Mouse (Mus musculus) limb, embryonic 11.5 days (tissue): ENCODE measurements around the gene Ddx10. TPM values are rescaled to one million over a fixed set of nuclear protein-coding genes. Genes with fewer than 3 reads are reported as not detected.

ENCODE experiments used
- ATAC-seq: fragments of 200-750 bp; cut with Nextera tagmentation; 2 replicates; pipeline ENCODE4 v1.8.0; 2017; ENCODE audit warnings: low read depth; ENCODE audit not compliant: insufficient number of reproducible peaks, low FRiP score, low TSS enrichment
- DNase-seq: peaks from one replicate; pipeline ENCODE4 v3.0.0-alpha.2; 2015; ENCODE audit warnings: low spot score
- H3K27ac ChIP-seq: fragments of 300-500 bp; sonication (generic); replicated peaks from 2 replicates; pipeline ENCODE4 v1.5.1; 2014; ENCODE audit warnings: low read depth, mild to moderate bottlenecking, low read length
- H3K27me3 ChIP-seq: fragments of 300-500 bp; sonication (generic); 2 replicates; pipeline ENCODE4 v1.6.1; 2014; ENCODE audit warnings: mild to moderate bottlenecking, low read length, mixed read lengths; ENCODE audit not compliant: control insufficient read depth, insufficient read depth
- H3K36me3 ChIP-seq: fragments of 300-500 bp; sonication (generic); 2 replicates; pipeline ENCODE4 v1.6.1; 2014; ENCODE audit warnings: mild to moderate bottlenecking, low read length, moderate library complexity, mixed read lengths; ENCODE audit not compliant: control insufficient read depth, insufficient read depth
- H3K4me1 ChIP-seq: fragments of 300-500 bp; sonication (generic); 2 replicates; pipeline ENCODE4 v1.6.1; 2014; ENCODE audit warnings: low read length, mixed read lengths; ENCODE audit not compliant: control insufficient read depth, insufficient read depth
- H3K4me2 ChIP-seq: fragments of 300-500 bp; sonication (generic); 2 replicates; pipeline ENCODE4 v1.6.1; 2014; ENCODE audit warnings: low read depth, mild to moderate bottlenecking, moderate library complexity; ENCODE audit not compliant: severe bottlenecking
- H3K4me3 ChIP-seq: fragments of 300-500 bp; sonication (generic); 2 replicates; pipeline ENCODE4 v1.5.1; 2014; ENCODE audit warnings: low read depth, low read length
- H3K9ac ChIP-seq: fragments of 300-500 bp; sonication (generic); 2 replicates; pipeline ENCODE4 v1.6.1; 2014; ENCODE audit warnings: mild to moderate bottlenecking, low read length
- H3K9me3 ChIP-seq: fragments of 300-500 bp; sonication (generic); 2 replicates; pipeline ENCODE4 v1.6.1; 2016; ENCODE audit warnings: low read length; ENCODE audit not compliant: control insufficient read depth
- whole genome bisulfite sequencing: fragments of 180-500 bp; shearing (Covaris S2); extraction: QIAGEN DNeasy Blood & Tissue Kit; methylation state at CpG from one replicate; pipeline ENCODE4 v1.1.7; 2014; 5-methylcytosine and 5-hydroxymethylcytosine counted together
- polyA plus RNA-seq: library from polyadenylated mRNA; unstranded; fragments of >200 nt; fragmentation: Nextera tagmentation; extraction: Ambion mirVana; gene quantifications from 2 replicates; pipeline ENCODE4 v1.2.1, GENCODE M21; 2014

Ddx10 gene
- polyA plus RNA-seq, 1 experiment from 2014 or later: 34.0 TPM

DNA sequence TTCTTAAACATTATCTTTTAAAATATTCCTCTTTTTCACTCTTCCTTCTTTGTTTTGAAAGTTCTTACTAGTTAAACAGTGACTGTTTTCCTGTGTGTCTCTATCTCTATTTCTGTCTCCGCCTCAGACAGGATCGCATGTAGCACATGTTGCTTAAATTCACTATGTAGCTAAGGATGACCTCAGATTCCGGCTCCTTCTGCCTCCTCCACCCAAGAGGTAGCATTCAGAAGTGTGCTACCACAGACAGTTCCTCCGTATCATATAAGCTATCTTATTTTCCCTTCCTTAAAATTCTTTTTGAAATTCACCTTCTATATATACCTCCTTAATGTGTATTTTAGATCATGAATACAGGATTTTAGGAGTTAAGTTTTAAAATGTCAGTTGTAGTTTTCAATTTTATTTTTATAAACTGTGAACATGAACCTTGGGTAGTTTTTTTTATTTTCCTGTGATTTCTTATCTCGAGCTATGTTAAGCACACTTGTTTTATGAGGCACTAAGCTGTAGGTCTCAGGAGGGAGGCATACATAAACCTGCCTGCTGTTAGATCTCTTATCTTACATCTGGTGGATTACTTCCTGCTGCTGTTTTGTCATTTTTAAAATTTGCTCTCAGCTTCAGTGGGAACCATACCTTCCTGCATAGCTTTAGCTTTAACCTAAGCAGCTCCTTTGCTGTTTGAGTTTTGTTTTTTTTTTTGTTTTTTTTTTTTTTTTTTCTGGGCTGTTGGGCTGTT lies 23.6 kb upstream of the Ddx10 start:
- Histone ChIP-seq H3K27me3 (no peaks in the 10 kb centered on the region), H3K4me2 (no peak overlapping the region), H3K4me3 (no peak overlapping the region), H3K9ac (no peak overlapping the region), H3K4me1 (peaks cover 7% of the 10 kb centered on the region; the same call in 1 of the 2 replicates), H3K36me3 (no peaks in the 10 kb centered on the region), H3K27ac (no peak overlapping the region), H3K9me3 (no peaks in the 10 kb centered on the region)
- DNase-seq (no peak), ATAC-seq (no peak)
- 64% methylated on average over 5 of the region's 5 CpGs for WGBS

DNA sequence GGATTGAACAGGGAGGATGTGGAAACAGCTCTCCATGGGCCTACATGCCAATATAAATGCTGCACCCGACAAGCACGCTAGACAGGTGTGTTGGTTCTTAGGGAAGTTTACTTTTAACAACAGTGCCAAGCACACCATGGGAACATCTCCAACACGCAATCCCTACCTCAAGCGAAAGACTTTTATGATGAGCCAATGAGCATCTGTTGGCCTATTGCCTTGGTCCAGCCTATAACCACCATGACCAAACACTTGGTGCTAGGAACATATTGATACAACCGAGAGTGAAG lies 21.6 kb upstream of the Ddx10 start:
- H3K36me3 ChIP-seq: no peaks in the 10 kb centered on the region
- H3K9ac ChIP-seq: no peak overlapping the region
- no peaks in the 10 kb centered on the region for H3K9me3 ChIP-seq
- H3K27me3 ChIP-seq: no peaks in the 10 kb centered on the region
- H3K4me3 ChIP-seq: no peak overlapping the region
- DNase-seq: no peak
- ATAC-seq: no peak
- WGBS: 93% methylated on average over 5 of the region's 5 CpGs
- peaks cover 7% of the 10 kb centered on the region; the same call in 1 of the 2 replicates for H3K4me1 ChIP-seq
- H3K27ac ChIP-seq: no peak overlapping the region
- no peak overlapping the region for H3K4me2 ChIP-seq

DNA sequence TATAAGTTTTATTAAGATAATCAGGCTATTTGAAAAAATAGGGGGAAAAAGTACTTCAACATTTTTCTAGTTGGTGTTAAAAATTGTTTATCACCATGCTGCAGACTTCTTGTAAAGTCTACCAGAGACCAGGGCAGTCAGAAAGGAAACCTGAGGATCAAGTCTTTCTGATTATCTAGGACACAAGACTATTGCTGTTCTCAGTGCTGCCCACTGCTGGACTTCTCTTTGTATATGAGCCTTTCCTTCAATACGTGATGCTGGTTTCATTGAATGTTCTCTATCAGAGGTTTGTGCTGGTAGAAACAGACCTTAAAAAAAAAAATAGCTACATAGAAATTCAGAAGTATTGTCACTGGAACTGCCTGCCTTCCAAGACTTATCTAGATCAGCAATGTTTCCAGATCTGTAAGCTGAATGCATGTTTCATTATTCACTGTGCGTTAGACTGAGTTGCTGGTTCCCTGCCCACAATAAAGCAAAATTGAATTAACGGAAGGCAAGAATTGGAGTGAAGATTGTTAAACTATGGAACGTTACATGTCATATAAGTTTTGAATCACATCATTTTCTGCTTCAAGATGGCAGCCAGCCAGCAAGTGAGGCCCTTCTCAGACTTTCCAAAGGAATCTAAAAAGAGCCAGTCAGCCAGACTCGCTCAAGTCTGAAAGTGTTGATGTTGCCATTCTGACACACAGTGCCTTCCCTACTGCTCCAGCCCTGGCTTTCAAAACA lies 21.0 kb upstream of the Ddx10 start:
- DNase-seq: no peak
- Histone ChIP-seq H3K9me3 (no peaks in the 10 kb centered on the region), H3K36me3 (no peaks in the 10 kb centered on the region), H3K27ac (no peak overlapping the region), H3K4me2 (no peak overlapping the region), H3K4me3 (no peak overlapping the region), H3K27me3 (no peaks in the 10 kb centered on the region), H3K9ac (no peak overlapping the region), H3K4me1 (peaks cover 7% of the 10 kb centered on the region; the same call in 1 of the 2 replicates)
- ATAC-seq: no peak
- 85% methylated on average over 5 of the region's 5 CpGs for WGBS

DNA sequence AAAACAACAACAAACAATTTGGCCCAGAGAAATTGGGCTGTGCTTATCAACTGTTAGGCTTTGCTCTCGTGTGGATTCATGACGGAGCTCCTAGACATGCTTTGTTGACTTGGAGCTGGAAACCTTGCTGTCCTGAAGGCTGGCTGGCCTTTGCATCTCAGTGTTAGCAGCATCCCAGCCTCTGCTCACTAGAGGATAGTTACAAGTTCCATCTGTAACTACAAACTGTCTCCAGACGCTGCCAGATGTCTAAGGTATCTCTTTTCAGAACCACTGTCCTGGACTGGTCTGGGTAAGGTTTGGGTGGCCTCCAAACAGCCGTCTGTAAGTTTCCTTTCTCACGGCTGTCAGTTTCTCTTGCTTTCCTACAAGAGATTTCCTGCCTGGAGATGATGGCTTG lies 20.2 kb upstream of the Ddx10 start:
- no peak for ATAC-seq
- H3K27ac ChIP-seq: no peak overlapping the region
- 81% methylated on average over 5 of the region's 5 CpGs for WGBS

DNA sequence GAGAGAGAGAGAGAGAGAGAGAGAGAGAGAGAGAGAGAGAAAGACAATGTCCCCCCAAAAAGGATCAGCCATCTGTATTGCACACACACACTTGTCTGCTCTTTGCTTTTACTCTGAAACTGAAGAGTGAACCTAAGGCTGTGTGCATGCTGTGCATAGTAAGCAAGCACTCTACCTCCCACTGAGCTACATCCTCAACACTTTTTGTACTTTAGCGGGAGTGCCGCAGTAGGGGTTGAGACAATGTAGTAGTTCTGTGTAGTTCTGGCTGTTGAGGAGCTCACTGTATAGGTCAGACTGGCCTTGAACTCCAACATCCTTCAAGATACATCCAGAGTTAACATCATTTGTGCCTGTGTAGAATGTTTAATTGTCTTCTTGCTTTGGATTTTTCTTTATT lies 17.7 kb upstream of the Ddx10 start:
- no peak overlapping the region for H3K9ac ChIP-seq
- ATAC-seq (no peak), DNase-seq (no peak)
- H3K9me3 ChIP-seq: no peaks in the 10 kb centered on the region
- no peak overlapping the region for H3K27ac ChIP-seq
- WGBS: 69% methylated on average over 2 of the region's 2 CpGs
- H3K4me3 ChIP-seq: no peak overlapping the region
- H3K36me3 ChIP-seq: no peaks in the 10 kb centered on the region
- H3K27me3 ChIP-seq: no peaks in the 10 kb centered on the region
- no peaks in the 10 kb centered on the region for H3K4me1 ChIP-seq
- no peak overlapping the region for H3K4me2 ChIP-seq

More for the DNA sequence above, 20.2 kb upstream of the Ddx10 start:
- Histone ChIP-seq H3K36me3 (no peaks in the 10 kb centered on the region), H3K4me2 (no peak overlapping the region), H3K4me1 (peaks cover 7% of the 10 kb centered on the region; the same call in 1 of the 2 replicates), H3K27me3 (no peaks in the 10 kb centered on the region), H3K4me3 (no peak overlapping the region), H3K9ac (no peak overlapping the region), H3K9me3 (no peaks in the 10 kb centered on the region)
- no peak for DNase-seq

DNA sequence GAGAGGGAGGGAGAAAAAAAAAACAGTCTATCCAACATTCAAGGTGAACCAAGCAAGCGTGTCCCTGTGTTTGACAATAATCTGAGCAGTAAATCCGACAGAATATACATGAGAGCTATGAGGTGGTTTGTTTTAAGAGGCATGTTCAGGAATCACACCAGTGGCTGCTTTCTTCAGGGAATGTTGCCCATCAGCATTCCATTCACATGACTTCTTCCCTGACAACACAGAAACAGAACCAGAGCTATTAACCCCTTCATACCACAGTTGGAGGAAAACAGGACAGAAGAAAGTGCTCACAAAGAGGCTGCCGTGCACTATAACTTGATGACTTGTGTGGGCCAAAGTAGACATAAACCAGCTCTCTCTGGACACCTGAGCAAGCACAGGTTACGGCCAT lies 16.5 kb upstream of the Ddx10 start:
- no peaks in the 10 kb centered on the region for H3K9me3 ChIP-seq
- H3K27ac ChIP-seq: no peak overlapping the region
- H3K4me2 ChIP-seq: no peak overlapping the region
- WGBS: 75% methylated on average over 4 of the region's 4 CpGs
- H3K36me3 ChIP-seq: no peaks in the 10 kb centered on the region
- H3K4me1 ChIP-seq: no peaks in the 10 kb centered on the region
- H3K9ac ChIP-seq: no peak overlapping the region
- H3K4me3 ChIP-seq: no peak overlapping the region
- H3K27me3 ChIP-seq: no peaks in the 10 kb centered on the region
- ATAC-seq (no peak), DNase-seq (no peak)

DNA sequence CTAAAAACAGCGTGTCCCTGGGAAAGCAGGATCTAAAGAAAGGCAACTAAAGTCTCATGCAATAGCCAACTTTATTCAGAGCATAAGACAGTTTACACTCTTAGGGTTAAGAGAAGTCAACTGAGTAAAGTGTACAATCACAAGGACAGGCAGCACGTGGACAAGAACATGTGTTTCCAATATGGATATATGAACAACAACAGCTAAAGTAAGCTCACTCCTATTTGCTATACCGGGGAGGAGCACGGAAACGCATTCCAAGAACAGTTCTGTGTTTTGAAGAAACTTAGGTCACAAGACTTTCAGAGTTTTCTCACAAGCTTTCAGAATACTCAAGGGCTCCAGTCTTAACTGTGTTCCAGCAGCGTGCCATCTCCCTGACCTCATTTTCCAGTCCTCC lies 10.3 kb upstream of the Ddx10 start:
- ATAC-seq: no peak
- peaks cover 7% of the 10 kb centered on the region for H3K4me1 ChIP-seq
- H3K36me3 ChIP-seq: no peaks in the 10 kb centered on the region
- H3K9ac ChIP-seq: no peak overlapping the region
- no peak for DNase-seq
- H3K27me3 ChIP-seq: no peaks in the 10 kb centered on the region
- H3K27ac ChIP-seq: no peak overlapping the region
- no peak overlapping the region for H3K4me2 ChIP-seq
- WGBS: 28% methylated on average over 6 of the region's 6 CpGs
- H3K4me3 ChIP-seq: no peak overlapping the region
- no peaks in the 10 kb centered on the region for H3K9me3 ChIP-seq

DNA sequence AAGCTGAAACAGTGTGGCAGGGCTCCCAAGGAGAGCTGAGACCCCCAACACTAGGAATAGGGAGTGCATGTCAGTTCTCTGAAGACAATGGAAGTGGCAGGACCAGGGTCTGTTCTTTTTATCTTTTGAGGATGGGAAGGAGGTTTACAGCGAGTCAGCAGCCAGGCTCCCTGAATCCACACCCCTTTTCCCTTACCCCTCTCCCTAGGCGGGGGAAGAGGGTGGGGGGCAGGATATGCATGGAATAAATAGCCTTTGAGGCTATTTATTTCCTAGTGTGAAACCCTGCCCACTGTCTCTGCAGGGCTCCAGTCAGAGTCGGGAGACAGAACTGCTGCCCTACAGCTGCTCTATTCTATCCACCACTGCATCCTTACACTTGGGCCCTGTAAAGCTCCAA lies 9.9 kb upstream of the Ddx10 start:
- DNase-seq: no peak
- Histone ChIP-seq H3K27ac (no peak overlapping the region), H3K4me3 (no peak overlapping the region), H3K27me3 (no peaks in the 10 kb centered on the region), H3K9ac (no peak overlapping the region), H3K4me2 (no peak overlapping the region), H3K4me1 (peaks cover 7% of the 10 kb centered on the region), H3K9me3 (no peaks in the 10 kb centered on the region), H3K36me3 (no peaks in the 10 kb centered on the region)
- ATAC-seq: no peak
- WGBS: 17% methylated on average over 3 of the region's 3 CpGs
